Mouse (Mus musculus) kidney, adult 11 months (tissue): ENCODE measurements at regions not wholly inside any gene's neighbourhood (a gene's known extent, or its start where the extent isn't known, plus 50 kb on each side); places are given as distances from the start of the nearest gene placed in this dataset.

Experiments used
- DNase-seq: peaks from one replicate; pipeline ENCODE4 v3.0.0; 2022

DNA sequence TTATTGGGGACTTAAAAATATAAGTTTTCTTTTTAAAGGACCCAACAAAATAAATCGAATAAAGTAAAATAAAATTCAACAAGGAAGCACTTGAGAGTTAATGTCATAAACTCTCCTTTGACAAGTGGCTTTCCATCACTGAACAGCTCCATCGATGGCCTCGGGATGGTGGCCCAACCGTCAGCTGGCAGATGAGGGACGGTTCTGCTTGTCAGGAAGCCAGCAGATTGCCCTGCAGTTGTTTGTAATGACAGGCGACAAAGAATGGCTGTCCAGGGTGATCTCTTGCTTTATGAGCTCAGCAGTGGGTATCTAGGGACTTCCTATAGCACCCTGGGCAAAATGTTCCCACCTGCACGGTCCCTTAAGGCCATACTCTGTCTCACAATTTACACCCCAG is 531.7 kb downstream of the Zfp536 start:
- DNase-seq, result no peak

DNA sequence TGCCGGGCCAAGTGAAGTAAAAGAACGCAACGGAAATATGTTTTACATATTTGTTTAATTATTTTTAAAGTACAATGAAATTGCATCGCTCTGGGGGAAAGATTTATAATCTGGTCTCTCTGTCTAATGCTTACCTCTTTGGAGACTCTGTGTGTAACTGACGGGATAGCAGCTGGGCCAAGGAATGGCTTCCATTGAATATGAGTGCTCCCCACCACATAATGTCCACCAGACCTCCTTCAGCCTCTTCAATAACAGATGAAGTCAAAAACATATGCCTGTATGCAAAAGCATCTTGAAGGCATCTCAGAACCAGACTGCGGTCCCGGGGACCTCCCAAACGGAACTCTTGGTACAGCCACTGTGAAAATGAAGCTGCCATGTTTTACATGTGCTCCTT is 531.0 kb downstream of the Zfp536 start:
- no peak for DNase-seq

DNA sequence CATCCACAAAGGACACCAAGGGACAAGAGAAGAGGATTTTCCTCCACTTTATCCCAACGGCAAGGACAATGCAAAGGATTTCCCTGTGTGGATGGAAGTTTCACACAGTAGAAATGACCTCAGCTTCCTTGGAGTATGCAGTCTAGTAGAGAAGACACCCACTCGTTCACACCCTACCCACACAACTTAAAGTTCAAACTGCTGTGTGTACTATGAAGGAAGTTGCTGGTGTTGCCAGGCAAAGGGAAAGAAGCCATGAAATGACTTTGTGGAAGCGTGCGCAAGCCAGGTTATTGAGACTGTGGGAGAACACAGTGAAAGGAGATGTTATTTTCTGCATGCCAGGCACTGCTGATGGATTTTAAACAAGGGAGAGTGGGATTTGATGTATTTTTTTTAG is 527.3 kb downstream of the Zfp536 start:
- DNase-seq, result no peak

DNA sequence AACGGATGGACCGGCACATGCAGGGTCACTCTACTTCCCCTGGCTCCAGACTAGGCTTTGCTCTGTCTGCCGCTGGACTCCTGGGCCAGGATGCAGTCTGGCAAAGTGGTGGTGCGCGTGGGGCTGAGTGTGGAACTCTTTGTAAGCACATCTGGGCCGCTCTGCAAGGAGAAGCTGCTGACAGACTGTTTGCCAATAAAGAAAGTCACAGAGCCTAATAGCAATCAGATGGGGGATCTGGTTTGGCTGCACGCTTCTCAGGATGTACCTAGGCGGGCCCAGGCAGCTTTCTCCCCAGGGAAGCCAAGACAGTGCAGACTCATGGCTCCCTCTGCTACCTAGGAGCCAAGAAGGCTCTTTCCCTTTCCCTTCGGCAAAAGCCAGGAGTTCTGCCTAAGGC is 519.0 kb downstream of the Zfp536 start:
- no peak for DNase-seq

DNA sequence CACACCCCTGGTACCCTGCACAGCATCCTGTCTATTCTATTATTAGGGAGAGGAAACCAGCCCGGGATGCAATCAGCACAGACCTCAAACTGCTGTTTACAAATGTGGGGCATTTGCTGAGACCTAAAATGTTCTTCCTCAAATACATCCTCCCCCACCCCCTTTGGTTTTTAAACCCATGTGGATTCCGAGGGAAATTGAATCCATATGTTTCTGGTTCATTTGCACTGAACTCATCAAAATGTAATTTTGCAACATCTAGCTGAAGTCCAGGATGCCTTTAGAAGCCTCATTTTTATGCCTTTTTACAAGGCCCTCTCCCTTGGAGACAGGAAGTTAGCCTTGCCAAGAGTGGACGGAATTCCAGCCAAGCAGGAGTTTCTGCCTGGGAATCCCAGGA is 517.6 kb downstream of the Zfp536 start:
- DNase-seq, result no peak

DNA sequence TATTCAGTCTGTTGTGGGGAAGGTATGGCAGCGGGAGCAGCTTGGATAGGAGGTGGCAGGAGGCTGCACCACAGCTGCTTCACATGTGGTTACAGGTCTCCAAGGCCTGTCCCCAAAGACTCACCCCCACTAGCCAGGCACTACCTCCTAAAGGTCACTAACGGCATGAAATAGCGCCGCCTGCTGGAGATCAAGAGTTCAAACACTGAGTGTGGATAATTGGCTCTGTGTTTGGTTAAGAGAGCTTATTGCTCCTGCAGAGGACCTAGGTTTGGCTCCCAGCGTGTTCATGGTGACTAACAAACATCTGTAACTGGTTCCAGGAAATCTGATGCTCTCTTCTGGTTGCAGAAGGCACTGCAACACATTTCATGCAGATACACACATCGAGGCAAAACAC is 514.1 kb downstream of the Zfp536 start:
- no peak for DNase-seq

DNA sequence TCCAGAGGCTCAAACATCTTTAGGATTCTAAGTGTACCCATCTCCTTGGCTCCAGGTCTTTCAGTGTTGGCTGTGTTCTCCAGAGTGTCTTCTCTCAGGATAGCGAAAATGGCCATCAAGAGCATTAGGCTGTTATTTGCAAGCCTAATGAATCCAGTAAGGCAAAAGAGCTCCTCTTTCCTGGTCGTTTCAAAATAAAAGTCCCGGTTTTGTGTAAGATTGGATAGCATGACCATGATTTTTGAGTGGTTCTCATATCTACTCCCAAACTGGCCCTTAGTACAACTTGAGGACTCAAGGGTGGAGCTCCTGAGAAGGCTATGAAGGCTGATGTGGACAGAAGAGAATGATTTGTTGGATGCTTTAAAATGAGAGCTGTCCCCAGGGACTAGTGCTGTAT is 510.6 kb downstream of the Zfp536 start:
- DNase-seq, result no peak

DNA sequence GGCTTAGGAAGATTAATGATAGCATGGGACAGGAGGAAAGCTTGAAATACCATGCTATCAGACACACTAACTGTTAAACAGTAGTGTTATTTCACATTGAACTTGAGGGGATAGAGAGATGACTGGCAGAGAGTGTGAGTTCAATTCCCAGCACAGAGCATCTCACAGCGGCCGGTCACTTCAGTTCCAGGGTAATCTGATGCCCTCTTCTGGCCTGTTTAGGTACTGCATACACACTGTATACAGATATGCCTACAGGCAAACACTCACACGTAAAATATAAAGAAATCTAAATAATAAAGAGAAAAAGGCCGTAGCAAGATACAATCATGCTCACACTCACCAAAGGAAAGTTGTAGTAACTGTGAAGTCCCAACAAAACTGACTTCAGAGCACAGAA is 506.0 kb downstream of the Zfp536 start:
- DNase-seq, result no peak

DNA sequence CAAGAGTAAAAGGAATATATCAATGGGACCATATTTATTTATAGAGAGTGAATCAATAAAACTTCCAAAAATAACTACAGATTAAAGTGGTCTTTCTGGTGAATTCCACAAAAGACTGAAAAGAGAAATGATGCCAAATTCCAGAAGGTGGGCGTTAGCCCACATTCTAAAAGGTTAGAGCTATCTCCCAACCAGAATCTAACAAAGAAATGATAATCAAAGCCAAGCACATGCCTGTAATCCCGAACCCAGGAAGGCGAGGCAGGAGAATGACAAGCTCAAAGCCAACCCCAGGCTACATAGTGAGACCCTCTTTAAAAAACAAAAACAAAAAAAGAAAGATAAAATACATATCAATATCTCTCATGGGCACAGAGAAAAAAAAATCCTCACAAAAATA is 502.6 kb downstream of the Zfp536 start:
- no peak for DNase-seq

DNA sequence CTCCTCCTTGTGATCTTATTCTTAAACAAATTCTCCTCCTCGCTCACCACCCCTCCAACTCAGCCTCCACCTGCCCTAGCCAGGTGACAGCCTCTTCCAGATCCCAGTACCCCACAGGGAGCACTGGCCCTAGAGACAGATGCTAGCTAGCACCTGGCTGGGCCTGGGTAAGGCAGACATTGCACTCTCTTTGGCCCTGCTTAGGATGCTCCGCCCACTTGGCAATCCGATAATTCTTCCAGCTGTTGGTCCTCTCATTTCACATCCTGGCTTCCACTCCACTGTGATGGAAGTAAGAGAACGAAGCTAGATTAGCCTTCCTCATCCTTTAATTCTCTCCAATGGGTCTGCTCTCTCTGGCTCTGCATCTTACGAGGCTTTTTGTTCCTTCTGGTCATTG is 483.4 kb downstream of the Zfp536 start:
- DNase-seq, result no peak

DNA sequence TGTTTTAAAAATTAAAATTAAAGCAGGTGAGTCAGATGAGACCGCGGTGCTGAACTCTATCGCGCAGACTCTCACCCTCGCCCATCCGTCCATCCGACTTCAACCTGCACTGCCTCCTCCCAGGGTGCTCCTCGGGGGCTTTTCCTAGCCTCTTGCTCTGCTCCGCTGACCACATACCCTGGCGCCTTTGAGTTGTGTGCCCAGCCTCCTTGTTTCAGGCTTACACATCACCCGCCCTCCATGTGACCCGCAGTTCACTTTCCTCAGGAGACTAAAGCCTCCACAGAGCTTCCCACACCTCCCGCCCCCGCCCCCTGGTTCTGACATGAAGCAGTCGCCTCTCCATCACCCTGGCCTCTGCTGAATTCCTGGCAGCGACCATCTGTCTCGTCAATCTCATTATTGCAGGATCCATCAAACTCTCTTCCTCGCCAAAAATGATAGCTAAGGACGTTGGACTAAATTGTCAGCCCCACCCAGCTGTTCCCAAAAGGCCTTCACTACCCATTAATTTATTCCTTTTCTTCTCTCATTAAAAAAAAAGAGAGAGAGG is 482.9 kb downstream of the Zfp536 start:
- DNase-seq, result no peak

DNA sequence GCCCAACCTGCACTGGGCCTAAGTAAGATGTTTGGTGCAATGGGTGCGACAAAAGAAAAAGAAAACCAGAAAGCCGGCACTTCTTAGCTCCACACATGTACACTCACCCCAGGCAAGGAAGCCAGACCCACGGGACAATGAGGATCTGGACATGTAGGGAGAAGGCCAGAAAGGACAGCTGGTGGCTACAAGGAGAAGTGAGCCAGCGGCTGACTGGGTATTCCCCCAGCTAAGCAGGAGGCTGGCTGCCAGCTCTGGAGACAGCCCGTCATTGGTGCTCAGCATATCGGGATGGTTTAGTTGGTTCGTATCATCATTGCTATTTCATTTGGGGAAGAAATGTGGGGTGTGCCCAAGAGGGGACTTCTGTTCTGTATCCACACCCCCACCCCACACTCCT is 481.7 kb downstream of the Zfp536 start:
- no peak for DNase-seq

DNA sequence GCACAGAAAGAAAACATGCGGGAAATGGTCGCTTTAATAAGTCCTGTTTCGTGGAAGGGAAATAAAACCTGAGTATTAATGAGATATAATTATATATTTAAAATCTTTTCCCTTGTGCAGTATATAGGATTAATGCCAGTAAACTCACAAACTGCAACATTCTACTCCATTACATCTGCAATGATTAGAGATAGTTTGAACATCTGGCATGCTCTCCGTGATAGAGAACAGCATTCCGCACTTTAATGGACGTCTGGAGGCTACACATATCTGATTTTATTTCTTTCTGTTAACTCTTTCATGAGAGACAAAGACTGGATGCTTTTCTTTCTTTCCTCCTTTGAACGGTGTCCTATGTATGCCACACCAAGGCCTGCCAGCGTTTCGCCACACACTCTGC is 480.9 kb downstream of the Zfp536 start:
- no peak for DNase-seq

DNA sequence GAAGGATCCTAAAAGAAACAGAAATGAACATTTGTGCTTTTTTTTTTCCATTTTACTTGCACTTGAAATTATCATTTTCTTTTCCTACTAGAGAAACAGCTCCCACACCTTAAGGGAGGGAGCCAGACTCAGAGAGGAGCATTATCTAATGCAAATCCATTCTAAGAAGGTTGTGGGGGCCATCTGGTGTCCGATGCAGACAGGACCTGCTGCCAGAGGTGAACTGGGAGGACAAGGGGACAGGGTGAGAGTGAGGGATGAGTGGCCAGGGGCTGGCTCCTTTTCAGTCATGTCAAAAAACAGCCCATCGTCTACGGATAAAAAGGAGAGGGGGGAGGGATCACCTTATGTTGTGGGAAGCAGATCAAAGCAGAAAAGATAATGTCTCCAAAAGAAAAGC is 474.6 kb downstream of the Zfp536 start:
- DNase-seq, result no peak

DNA sequence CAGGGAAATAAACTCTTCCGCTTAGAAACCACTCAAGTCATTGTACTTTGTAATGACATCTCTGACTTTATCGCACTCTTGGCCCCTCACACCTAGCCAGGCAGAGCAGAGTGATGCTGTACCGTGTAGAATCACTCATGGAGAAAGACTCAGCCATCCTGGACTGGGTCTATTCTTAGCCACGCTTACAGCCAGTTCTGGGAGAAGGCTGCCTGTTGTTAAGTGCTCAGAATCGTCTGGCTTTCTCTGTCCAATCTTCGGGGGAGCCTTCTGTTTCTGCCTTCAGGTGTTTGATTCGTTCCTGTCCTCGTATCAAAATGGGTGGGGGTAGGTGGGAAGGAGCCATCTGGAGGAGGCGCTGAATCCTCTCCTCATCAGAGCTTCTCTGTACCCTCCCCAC is 468.0 kb downstream of the Zfp536 start:
- DNase-seq, result no peak

DNA sequence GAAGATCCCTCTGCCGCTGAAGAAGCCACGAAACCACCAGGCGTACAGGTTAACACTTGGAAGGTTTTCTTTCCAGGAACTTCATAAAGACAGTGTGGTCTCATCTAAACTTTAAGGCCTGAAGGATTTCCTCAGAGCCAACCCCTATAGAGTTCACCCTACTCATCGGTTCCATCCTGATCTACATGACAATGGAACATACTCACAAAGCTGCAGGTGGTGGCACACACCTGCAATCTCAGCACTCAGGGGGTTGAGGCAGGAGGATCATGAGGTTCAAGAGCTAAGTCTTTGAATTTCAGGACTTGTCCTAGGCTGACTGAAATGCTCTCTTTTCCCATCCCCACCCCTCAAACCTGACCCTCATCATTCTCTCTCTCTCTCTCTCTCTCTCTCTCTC is 466.2 kb downstream of the Zfp536 start:
- DNase-seq, result no peak

DNA sequence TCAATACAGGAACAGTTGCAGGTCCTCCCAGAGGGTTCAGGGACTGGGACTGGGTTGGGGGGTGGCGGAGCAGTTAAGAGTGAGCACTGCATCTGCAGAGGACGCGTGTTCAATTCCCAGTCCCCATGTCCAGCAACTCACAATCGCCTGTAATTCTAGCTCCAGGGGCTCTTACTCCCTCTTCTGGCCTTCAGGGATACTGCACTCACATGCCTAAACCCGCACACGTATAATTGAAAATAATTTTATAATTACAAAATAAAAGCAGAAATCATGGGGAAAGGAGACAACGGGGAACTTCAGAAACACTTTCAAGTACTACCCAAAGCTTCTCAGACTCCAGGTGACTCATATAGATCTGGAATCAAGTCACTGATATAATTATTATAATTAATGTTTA is 448.8 kb downstream of the Zfp536 start:
- DNase-seq, result no peak

DNA sequence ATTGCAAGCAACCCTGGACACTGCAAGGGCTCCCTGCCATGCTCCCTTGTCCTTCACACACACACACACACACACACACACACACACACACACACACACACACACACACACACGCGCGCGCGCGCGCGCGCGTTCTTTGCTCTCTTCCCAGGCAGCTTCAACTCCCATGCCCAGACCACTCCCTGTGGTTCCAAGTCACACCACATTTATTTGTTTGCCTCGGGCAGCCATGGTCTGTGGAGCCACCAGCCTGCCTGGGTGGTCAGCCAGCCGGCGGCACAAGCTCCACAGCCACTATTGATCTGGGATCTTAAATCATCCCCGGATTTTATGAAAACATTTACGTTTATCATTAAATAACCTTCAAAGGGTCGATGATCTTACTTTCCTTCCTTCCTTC is 440.0 kb downstream of the Zfp536 start:
- DNase-seq, result no peak

DNA sequence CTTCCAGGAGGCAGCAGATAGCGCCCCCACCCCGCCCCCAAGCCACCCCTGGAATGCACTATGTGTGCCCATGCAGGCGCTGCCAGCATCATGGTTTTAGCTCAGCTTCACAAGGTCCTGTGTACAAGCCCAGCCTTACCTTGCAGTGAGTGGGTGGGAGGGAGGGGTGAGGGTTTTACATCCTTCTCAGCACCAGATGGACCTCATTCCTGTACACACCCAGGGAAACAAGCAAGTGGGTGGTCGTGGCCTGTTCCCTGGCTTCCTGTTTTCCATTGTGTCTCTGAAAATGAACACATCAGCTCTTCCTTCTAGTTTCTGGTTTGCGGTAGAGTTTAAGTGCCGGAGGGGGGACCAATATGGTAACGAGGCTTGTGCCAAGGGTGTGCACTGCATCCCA is 438.2 kb downstream of the Zfp536 start:
- no peak for DNase-seq

DNA sequence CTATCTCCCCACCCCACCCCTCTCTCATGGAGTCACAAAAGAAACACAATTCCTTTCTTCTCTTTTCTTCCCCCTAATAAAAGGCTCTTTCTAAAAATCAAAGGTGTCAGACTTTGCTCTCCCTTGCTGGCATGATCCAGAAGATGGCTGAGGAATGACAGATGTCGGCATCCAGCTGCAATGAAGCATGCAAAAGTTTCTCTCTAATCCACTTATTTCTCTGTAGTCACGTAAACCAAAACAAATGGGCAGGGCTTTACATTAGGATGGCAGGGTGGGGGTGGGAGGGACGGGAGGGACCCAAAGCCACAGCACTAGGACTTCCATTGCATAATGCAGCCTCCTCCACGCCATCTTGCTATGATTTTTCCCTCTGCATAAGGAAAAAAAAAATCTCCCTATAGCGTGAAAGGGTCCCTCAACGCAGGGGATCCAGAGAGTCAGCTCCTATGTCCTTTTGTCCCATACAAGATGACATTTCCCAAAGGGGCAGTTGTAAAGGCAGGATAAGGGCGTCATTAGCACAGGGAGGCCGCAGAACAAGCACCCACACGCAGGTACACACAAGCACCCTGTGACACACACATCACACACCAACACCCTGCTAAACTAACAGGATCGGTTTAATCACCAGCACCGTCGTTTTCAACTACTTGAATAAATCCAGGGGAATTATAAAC is 437.1 kb downstream of the Zfp536 start:
- DNase-seq, result no peak

DNA sequence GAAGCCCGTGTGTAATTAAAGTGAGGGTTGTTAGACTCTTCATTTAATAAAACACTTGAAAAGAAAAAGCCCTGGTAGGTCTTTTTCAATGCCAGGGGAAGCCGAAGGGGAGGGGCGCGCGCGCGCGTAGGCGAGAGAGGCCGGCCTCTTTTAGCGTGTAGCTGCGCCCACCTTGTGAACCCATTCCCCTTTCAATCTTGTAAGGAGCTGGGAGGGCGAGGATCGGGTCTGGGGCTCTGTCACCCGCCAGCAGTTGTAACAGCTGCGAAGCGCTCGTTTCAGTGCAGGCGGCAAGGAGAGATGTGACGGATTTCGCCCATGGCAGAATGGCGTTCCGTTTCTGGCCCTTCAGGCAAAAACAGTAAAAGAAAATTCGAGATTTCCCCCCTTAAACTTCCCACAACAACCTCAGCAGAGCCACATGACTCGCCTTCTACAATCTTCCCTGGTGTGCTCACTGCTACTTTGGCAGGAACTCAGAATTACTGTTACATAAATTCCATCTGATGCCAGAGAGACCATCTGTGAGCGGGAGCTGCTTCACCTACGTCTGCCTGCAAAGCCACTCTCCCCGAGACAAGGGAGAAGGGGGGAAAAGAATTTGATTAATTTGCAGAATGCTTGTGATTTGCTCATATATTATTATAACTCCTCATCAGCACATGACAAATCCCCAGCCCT is 436.4 kb downstream of the Zfp536 start:
- no peak for DNase-seq

DNA sequence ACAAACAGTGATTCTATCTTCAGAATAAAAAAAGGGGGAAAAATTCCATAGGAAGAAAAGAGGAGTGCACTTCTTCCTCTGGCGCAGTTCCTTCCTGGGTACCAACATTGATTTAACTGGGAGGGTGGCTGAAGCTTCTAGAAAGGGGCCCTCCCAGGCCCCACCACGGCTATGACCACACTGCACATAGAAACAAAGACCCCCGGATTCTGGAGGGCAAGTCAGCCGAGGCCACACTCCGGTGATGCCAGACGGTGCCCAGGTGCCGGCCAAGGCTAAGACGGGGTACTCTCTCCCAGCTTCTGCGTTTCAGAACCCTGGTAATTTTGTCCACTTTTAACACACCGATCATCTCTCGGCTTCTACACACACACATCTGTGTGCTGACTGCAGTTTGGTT is 435.8 kb downstream of the Zfp536 start:
- no peak for DNase-seq

DNA sequence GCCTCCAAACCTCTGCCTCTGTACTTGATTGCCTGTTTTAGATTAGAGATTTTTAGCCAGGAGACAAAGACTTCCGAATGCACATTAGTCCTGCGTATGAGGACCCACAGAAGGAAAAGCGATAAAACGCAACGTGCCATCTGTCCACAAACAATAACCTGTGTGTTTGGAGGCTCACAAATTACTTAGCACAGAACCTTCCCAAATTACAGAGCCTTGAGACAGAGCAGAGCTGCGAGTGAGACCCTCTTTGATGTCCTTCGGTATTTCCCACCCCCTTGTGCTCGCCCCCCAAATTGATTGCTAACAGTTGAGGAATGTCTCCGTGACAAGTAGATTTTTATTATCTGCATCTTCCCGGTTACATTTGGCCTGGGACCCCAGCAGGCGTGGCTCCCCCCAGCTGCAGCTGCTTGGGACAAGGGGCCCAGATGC is 435.4 kb downstream of the Zfp536 start:
- no peak for DNase-seq

DNA sequence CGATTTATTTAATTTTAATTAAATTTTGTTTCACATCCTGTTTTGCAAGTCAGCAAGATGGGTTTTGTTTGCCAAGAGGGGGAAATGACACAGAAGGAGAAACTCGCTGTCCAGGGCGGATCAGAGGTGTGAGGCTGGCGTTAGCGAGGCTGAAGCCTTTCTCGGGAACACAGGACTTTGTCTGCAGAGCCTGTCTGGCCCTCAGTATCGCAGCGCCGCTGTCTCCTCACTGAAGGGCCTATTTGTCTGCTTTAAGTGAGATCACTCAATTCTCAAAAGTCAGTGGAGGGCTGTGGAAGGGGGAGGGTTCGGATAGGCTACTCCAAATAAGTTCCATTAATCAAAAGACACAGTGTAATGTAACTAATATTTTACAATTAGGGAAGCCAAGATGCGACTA is 430.8 kb downstream of the Zfp536 start:
- DNase-seq, result no peak
